Mouse (Mus musculus) hindbrain, postnatal 0 days (tissue): Measurements from ENCODE around the gene Pheta1. TPM values are rescaled to one million over a fixed set of nuclear protein-coding genes. Genes with fewer than 3 reads are reported as not detected.
A peak's percentile ranks its signal among the peaks of the same experiment; 100 is the strongest.

Experiments
- ATAC-seq: fragments of 200-750 bp; cut with Nextera tagmentation; 2 replicates; pipeline ENCODE4 v1.8.0; 2017; ENCODE audit warnings: mild to moderate bottlenecking, moderate TSS enrichment, moderate library complexity
- DNase-seq: peaks from one replicate; pipeline ENCODE4 v3.0.0-alpha.2; 2015; ENCODE audit warnings: low spot score
- H3K27ac ChIP-seq: fragments of 300-500 bp; sonication (generic); 2 replicates; pipeline ENCODE4 v1.5.1; 2014; ENCODE audit warnings: mild to moderate bottlenecking
- H3K27me3 ChIP-seq: fragments of 300-500 bp; sonication (generic); 2 replicates; pipeline ENCODE4 v1.6.1; 2014; ENCODE audit warnings: low read length, mixed read lengths; ENCODE audit not compliant: insufficient read depth
- H3K36me3 ChIP-seq: fragments of 300-500 bp; sonication (generic); 2 replicates; pipeline ENCODE4 v1.6.1; 2014; ENCODE audit warnings: low read length, mixed read lengths; ENCODE audit not compliant: insufficient read depth
- H3K4me1 ChIP-seq: fragments of 300-500 bp; sonication (generic); 2 replicates; pipeline ENCODE4 v1.6.1; 2014; ENCODE audit warnings: antibody characterized with exemption, low read length, mixed read lengths; ENCODE audit not compliant: insufficient read depth
- H3K4me2 ChIP-seq: fragments of 300-500 bp; sonication (generic); 2 replicates; pipeline ENCODE4 v1.6.1; 2014; ENCODE audit warnings: low read depth, mild to moderate bottlenecking, low read length, moderate library complexity, mixed read lengths
- H3K4me3 ChIP-seq: fragments of 300-500 bp; sonication (generic); 2 replicates; pipeline ENCODE4 v1.5.1; 2014; ENCODE audit warnings: low read length
- H3K9ac ChIP-seq: fragments of 300-500 bp; sonication (generic); replicated peaks from 2 replicates; pipeline ENCODE4 v1.6.1; 2014; ENCODE audit warnings: mild to moderate bottlenecking, low read length, moderate library complexity, mixed read lengths
- H3K9me3 ChIP-seq: fragments of 300-500 bp; sonication (generic); 2 replicates; pipeline ENCODE4 v1.6.1; 2016; ENCODE audit warnings: low read length, mixed read lengths
- CTCF ChIP-seq: IDR thresholded peaks from 2 replicates; pipeline ENCODE4 v1.5.1; 2016; ENCODE audit warnings: antibody characterized with exemption, control low read depth, low read depth
- WGBS: fragments of 180-500 bp; shearing (Covaris S2); extraction: QIAGEN DNeasy Blood & Tissue Kit; methylation state at CpG from one replicate; pipeline ENCODE4 v1.1.7; 2014; 5-methylcytosine and 5-hydroxymethylcytosine counted together
- polyA plus RNA-seq: library from polyadenylated mRNA; unstranded; fragments of >200 nt; fragmentation: Nextera tagmentation; extraction: Ambion mirVana; gene quantifications from 2 replicates; pipeline ENCODE4 v1.2.1, GENCODE M21; 2015
- total RNA-seq: library from RNA; depleted of rRNA; stranded (reverse); fragments of >200 nt; gene quantifications from 2 replicates; pipeline ENCODE4 v1.2.3, GENCODE M21; 2014

Pheta1 gene
- total and polyA plus RNA-seq, 2 experiments from 2014 or later: 28.3 to 52.5 TPM

DNA sequence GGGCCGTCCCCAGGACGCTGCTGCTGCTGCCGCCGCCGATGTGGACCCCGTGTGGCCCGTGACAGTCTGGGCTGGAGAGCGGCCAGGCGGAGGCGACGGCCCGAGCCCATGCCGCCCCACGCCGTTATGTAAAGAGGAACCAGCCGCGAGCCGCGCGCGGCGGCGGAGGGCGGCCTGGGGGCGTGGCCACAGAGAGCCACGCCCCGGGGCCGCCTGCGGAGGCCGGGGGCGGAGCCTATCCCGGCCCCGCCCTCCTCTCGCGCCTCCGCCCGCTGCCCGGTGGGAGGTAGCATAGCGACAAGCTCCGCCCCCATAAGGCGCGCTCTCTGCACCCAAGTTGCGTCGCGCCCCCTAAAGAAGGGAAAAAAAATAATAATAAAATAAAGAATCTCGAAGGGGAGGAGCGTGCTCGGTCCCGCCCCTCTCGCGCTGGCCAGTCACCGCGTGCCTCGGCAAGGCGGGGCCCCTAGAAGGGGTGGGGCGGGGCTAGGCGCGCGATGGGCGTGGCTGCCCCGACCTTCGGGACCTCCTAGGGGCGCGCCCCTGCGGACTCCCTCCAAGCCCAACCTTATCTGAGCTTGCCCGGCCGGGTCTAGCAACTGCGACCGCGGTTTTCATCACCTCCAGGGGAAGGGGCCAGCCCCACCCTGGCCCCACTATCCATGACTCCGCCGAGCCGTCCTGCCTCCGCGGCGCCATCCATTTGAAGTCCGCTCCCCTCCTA is 11.9 kb upstream of the Pheta1 start:
- ATAC-seq (peak; percentile 77), DNase-seq (peak; percentile 89)
- H3K4me3 ChIP-seq: peak overlapping the region; percentile 80
- no peaks in the 10 kb centered on the region for H3K9me3 ChIP-seq
- peak overlapping the region; percentile 68 for H3K9ac ChIP-seq
- H3K36me3 ChIP-seq: no peaks in the 10 kb centered on the region
- no peaks in the 10 kb centered on the region for H3K27me3 ChIP-seq
- WGBS: under 1% methylated on average over 67 of the region's 77 CpGs
- H3K4me2 ChIP-seq: peak overlapping the region; percentile 89
- no peak for TF ChIP-seq CTCF
- peaks cover 32% of the 10 kb centered on the region for H3K4me1 ChIP-seq
- H3K27ac ChIP-seq: peak overlapping the region; percentile 76

GRCm38 (mm10) chr5:121837441-121838340 is 11.1 kb upstream of the Pheta1 start, which contains the start of gene Sh2b3:
Gene Sh2b3 (minus strand): TSS chr5:121837646.
- Histone ChIP-seq H3K9ac (peak within 1 kb of the TSS; percentile 68), H3K9me3 (no peaks in the 10 kb centered on the region), H3K4me2 (peak within 1 kb of the TSS; percentile 89), H3K36me3 (no peaks in the 10 kb centered on the region), H3K4me3 (peak within 1 kb of the TSS; percentile 80), H3K27me3 (no peaks in the 10 kb centered on the region), H3K4me1 (peaks cover 32% of the 10 kb centered on the region), H3K27ac (peak within 1 kb of the TSS; percentile 76)
- no peak for TF ChIP-seq CTCF
- ATAC-seq (no peak), DNase-seq (peak; percentile 37)
- 2% methylated on average over 35 of the region's 35 CpGs for WGBS

- Histone ChIP-seq H3K9ac (peak overlapping the region; percentile 41; the same call in 1 of the 2 replicates), H3K4me2 (peak overlapping the region; percentile 89), H3K27me3 (0 out of 2 replicates have a peak, but pooled peaks cover 6% of the 10 kb centered on the region), H3K36me3 (no peaks in the 10 kb centered on the region), H3K4me1 (peaks cover 28% of the 10 kb centered on the region), H3K9me3 (no peaks in the 10 kb centered on the region), H3K4me3 (peak overlapping the region; percentile 34), H3K27ac (peak overlapping the region; percentile 32; the same call in 1 of the 2 replicates)
- DNase-seq: peak; percentile 42
- no peak for ATAC-seq
- no peak for TF ChIP-seq CTCF
- 2% methylated on average over 46 of the region's 46 CpGs for WGBS
These were observed 10.2 kb upstream of the Pheta1 start for GRCm38 (mm10) chr5:121838341-121839127.

GRCm38 (mm10) chr5:121839128-121839473 is 9.7 kb upstream of the Pheta1 start:
- no peak for DNase-seq
- no peaks in the 10 kb centered on the region for H3K9me3 ChIP-seq
- 0 out of 2 replicates have a peak, but pooled peaks cover 8% of the 10 kb centered on the region for H3K27me3 ChIP-seq
- WGBS: 36% methylated on average over 7 of the region's 7 CpGs
- no peak overlapping the region for H3K27ac ChIP-seq
- no peak overlapping the region for H3K9ac ChIP-seq
- peak overlapping the region; percentile 89 for H3K4me2 ChIP-seq
- ATAC-seq: no peak
- no peak for TF ChIP-seq CTCF
- no peaks in the 10 kb centered on the region for H3K36me3 ChIP-seq
- peak overlapping the region; percentile 34 for H3K4me3 ChIP-seq
- peaks cover 25% of the 10 kb centered on the region for H3K4me1 ChIP-seq

DNA sequence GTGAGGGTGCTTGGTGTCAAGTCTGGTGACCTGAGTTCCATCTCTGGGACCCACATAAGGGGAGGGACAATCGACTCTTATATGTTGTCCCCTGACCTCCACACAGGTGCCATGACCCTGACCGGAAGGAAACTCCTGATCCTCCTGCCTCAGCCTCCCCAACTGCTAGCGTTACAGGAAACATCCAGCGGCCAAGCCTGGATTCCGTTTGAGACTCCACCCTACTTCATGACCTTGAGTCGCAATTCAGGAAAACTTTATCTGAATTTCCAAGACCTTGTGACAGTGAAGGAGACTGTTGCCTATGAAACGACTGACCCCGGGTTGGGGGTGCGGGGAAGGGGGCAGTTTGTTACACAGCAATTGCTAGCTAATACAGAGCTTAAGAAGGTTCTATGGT is 7.3 kb upstream of the Pheta1 start:
- 0 out of 2 replicates have a peak, but pooled peaks cover 8% of the 10 kb centered on the region for H3K27me3 ChIP-seq
- no peaks in the 10 kb centered on the region for H3K36me3 ChIP-seq
- no peak overlapping the region for H3K4me3 ChIP-seq
- H3K4me2 ChIP-seq: no peak overlapping the region
- DNase-seq (no peak), ATAC-seq (no peak)
- no peak overlapping the region for H3K27ac ChIP-seq
- H3K9ac ChIP-seq: no peak overlapping the region
- H3K9me3 ChIP-seq: no peaks in the 10 kb centered on the region
- no peak for TF ChIP-seq CTCF
- 91% methylated on average over 9 of the region's 9 CpGs for WGBS
- peaks cover 13% of the 10 kb centered on the region for H3K4me1 ChIP-seq

- Histone ChIP-seq H3K9me3 (no peaks in the 10 kb centered on the region), H3K9ac (no peak overlapping the region), H3K27me3 (0 out of 2 replicates have a peak, but pooled peaks cover 8% of the 10 kb centered on the region), H3K4me1 (peaks cover 13% of the 10 kb centered on the region), H3K27ac (no peak overlapping the region; the same call in 1 of the 2 replicates), H3K4me2 (peak overlapping the region; percentile 74; the same call in 1 of the 2 replicates), H3K4me3 (no peak overlapping the region), H3K36me3 (no peaks in the 10 kb centered on the region)
- ATAC-seq: peak; percentile 4; the same call in 1 of the 2 replicates
- DNase-seq: no peak
- 46% methylated on average over 10 of the region's 10 CpGs for WGBS
- TF ChIP-seq CTCF: no peak
These were observed 6.8 kb upstream of the Pheta1 start for GRCm38 (mm10) chr5:121841973-121842372.
